Mouse (Mus musculus) neural tube, embryonic 14.5 days (tissue): ENCODE results near the gene Med15. TPM values are rescaled to one million over a fixed set of nuclear protein-coding genes. Genes with fewer than 3 reads are reported as not detected.
A peak's percentile ranks its signal among the peaks of the same experiment; 100 is the strongest.

ENCODE experiments used
- ATAC-seq: fragments of 200-750 bp; cut with Nextera tagmentation; 2 replicates; pipeline ENCODE4 v1.8.0; 2017; ENCODE audit warnings: low read depth, mild to moderate bottlenecking, moderate TSS enrichment, moderate library complexity
- H3K27ac ChIP-seq: fragments of 300-500 bp; sonication (generic); 2 replicates; pipeline ENCODE4 v1.5.1; 2014; ENCODE audit warnings: low read depth, mild to moderate bottlenecking, control low read depth, low read length, moderate library complexity, mixed read lengths
- H3K27me3 ChIP-seq: fragments of 300-500 bp; sonication (generic); 2 replicates; pipeline ENCODE4 v1.6.1; 2014; ENCODE audit warnings: low read length; ENCODE audit not compliant: control insufficient read depth, insufficient read depth
- H3K36me3 ChIP-seq: fragments of 300-500 bp; sonication (generic); 2 replicates; pipeline ENCODE4 v1.6.1; 2014; ENCODE audit warnings: low read length, mixed read lengths; ENCODE audit not compliant: control insufficient read depth, insufficient read depth
- H3K4me1 ChIP-seq: fragments of 300-500 bp; sonication (generic); 2 replicates; pipeline ENCODE4 v1.6.1; 2014; ENCODE audit warnings: low read length; ENCODE audit not compliant: control insufficient read depth, insufficient read depth
- H3K4me2 ChIP-seq: fragments of 300-500 bp; sonication (generic); 2 replicates; pipeline ENCODE4 v1.6.1; 2014; ENCODE audit warnings: mild to moderate bottlenecking, low read depth, low read length, control low read depth
- H3K4me3 ChIP-seq: fragments of 300-500 bp; sonication (generic); 2 replicates; pipeline ENCODE4 v1.5.1; 2014; ENCODE audit warnings: low read depth, low read length, control low read depth, mixed read lengths
- H3K9ac ChIP-seq: fragments of 300-500 bp; sonication (generic); replicated peaks from 2 replicates; pipeline ENCODE4 v1.6.1; 2014; ENCODE audit warnings: low read depth, mild to moderate bottlenecking, control low read depth, low read length, mixed read lengths
- H3K9me3 ChIP-seq: fragments of 300-500 bp; sonication (generic); 2 replicates; pipeline ENCODE4 v1.6.1; 2016; ENCODE audit warnings: low read length; ENCODE audit not compliant: control insufficient read depth
- WGBS: fragments of 180-500 bp; shearing (Covaris S2); extraction: QIAGEN DNeasy Blood & Tissue Kit; methylation state at CpG from one replicate; pipeline ENCODE4 v1.1.7; 2014; 5-methylcytosine and 5-hydroxymethylcytosine counted together
- polyA plus RNA-seq: library from polyadenylated mRNA; unstranded; fragments of >200 nt; fragmentation: Nextera tagmentation; extraction: Ambion mirVana; gene quantifications from 2 replicates; pipeline ENCODE4 v1.2.1, GENCODE M21; 2014

Gene Med15
- polyA plus RNA-seq, 1 experiment from 2014 or later = 51.0 TPM

DNA sequence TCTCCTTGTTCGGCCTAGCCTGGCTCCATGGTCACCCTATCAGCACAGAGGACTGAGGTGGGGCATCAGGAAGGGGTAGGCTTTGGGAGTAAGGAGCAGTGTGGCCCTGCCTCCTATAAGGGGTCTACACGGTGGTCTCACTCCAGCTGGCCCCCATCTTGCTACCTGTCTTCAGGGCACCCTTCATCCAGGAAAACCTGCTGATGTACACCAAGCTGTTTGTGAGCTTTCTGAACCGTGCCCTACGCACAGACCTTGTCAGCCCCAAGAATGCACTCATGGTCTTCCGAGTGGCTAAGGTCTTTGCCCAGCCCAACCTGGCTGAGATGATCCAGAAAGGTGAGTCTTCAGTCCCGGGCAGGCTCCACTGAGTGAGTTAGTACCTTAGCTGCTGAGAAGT is 92.7 kb downstream of the Med15 start:
- Histone ChIP-seq H3K36me3 (peaks cover 29% of the 10 kb centered on the region), H3K9ac (no peak overlapping the region), H3K4me2 (no peak overlapping the region), H3K4me3 (no peak overlapping the region), H3K27ac (no peak overlapping the region), H3K9me3 (no peaks in the 10 kb centered on the region), H3K27me3 (no peaks in the 10 kb centered on the region), H3K4me1 (no peaks in the 10 kb centered on the region)
- ATAC-seq = no peak
- 92% methylated on average over 6 of the region's 6 CpGs for WGBS

GRCm38 (mm10) chr16:17639081-17639480 is 93.6 kb downstream of the Med15 start:
- Histone ChIP-seq H3K4me2 (no peak overlapping the region), H3K4me1 (no peaks in the 10 kb centered on the region), H3K27me3 (no peaks in the 10 kb centered on the region), H3K36me3 (peaks cover 29% of the 10 kb centered on the region), H3K27ac (no peak overlapping the region), H3K9ac (no peak overlapping the region), H3K9me3 (no peaks in the 10 kb centered on the region), H3K4me3 (no peak overlapping the region)
- no peak for ATAC-seq
- WGBS = 92% methylated on average over 3 of the region's 3 CpGs

GRCm38 (mm10) chr16:17638036-17638628 is 94.6 kb downstream of the Med15 start:
- Histone ChIP-seq H3K4me2 (no peak overlapping the region), H3K4me3 (no peak overlapping the region), H3K36me3 (peaks cover 34% of the 10 kb centered on the region), H3K4me1 (no peaks in the 10 kb centered on the region), H3K27ac (no peak overlapping the region), H3K27me3 (no peaks in the 10 kb centered on the region), H3K9ac (no peak overlapping the region), H3K9me3 (no peaks in the 10 kb centered on the region)
- ATAC-seq = no peak
- 93% methylated on average over 9 of the region's 9 CpGs for WGBS

DNA sequence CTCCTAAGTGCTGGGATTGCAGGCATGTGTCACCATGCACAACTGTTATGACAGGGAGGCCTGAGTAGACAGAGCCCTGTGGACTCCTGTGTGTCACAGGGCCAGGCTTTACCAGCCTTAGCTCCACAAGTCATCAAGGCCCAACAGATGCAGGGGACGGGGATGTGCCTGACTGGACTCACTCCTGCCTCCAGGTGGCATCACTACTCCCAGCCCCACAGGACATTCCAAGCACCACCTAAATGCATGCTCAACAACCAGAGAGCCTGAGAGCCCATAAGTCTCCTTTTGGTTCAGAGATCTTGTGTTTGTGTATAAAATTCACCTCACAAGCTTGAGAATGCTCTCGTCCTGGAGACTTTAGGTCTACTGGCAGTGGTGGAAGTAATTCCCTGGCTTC is 95.1 kb downstream of the Med15 start:
- Histone ChIP-seq H3K4me3 (no peak overlapping the region), H3K9ac (no peak overlapping the region), H3K27ac (no peak overlapping the region), H3K27me3 (no peaks in the 10 kb centered on the region), H3K4me2 (no peak overlapping the region), H3K9me3 (no peaks in the 10 kb centered on the region), H3K36me3 (peaks cover 40% of the 10 kb centered on the region), H3K4me1 (no peaks in the 10 kb centered on the region)
- WGBS = 83% methylated on average over 2 of the region's 2 CpGs
- no peak for ATAC-seq

DNA sequence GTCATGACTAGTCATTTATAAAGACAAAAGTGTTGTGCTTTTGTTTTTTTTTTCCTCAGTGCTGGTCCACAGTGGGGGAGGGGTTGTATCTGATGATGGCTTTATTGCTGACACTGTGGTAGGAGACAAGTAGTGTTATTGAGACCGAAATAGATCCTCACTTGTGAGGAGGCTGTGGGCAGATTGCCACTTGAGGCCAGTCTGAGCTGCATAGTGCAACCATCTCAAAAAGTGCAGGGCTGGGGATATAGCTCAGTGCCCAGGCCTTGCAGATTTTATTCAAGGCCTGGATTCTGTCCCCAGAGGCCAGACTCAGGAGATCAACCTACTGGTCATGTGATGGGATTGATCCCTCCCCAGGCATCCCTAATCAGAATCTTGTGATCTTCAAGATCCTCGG is 95.8 kb downstream of the Med15 start:
- Histone ChIP-seq H3K4me1 (no peaks in the 10 kb centered on the region), H3K27me3 (no peaks in the 10 kb centered on the region), H3K27ac (no peak overlapping the region), H3K9me3 (no peaks in the 10 kb centered on the region), H3K36me3 (peaks cover 43% of the 10 kb centered on the region), H3K4me3 (no peak overlapping the region), H3K9ac (no peak overlapping the region), H3K4me2 (no peak overlapping the region)
- ATAC-seq = no peak
- WGBS = 75% methylated on average over 2 of the region's 2 CpGs

DNA sequence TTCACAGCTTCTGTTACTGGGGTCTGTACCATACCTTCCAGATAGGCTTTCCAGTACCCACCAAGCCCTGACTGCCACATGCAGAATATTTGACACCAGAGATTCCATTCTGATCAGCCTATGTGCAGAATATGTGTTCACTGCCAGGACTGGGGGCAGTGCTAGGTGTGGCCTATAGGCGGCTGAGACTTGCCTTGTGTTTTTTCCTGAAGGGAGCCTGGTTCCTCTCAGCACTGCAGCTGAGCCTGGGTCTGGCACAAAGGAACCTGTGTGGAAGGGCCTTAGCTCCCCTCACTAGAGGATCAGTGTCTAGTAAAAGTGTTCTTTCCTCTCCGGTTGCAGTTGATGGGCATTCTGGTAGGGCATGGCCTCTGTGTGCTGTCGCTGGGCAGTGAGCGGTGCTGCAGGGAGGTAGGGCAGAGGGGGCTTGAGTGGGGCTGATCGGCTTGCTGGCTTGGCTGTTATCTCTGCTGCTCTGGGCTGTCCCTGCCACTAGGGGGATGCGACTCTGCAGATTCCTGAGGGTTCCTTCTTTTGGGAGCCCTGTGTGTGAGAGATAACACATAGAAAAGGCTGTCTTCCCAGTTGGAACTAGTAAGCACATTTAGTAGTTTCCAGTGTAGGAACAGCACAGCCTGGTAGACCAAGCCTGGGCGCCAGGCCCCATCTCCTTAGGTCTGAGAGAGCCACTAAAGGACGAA is 99.1 kb downstream of the Med15 start:
- Histone ChIP-seq H3K27ac (no peak overlapping the region), H3K4me2 (no peak overlapping the region), H3K4me1 (no peaks in the 10 kb centered on the region), H3K27me3 (no peaks in the 10 kb centered on the region), H3K36me3 (peaks cover 29% of the 10 kb centered on the region), H3K9me3 (no peaks in the 10 kb centered on the region), H3K9ac (no peak overlapping the region), H3K4me3 (no peak overlapping the region)
- ATAC-seq = no peak
- 79% methylated on average over 8 of the region's 8 CpGs for WGBS

GRCm38 (mm10) chr16:17632580-17632979 is 100.1 kb downstream of the Med15 start:
- peaks cover 33% of the 10 kb centered on the region for H3K36me3 ChIP-seq
- no peak overlapping the region for H3K4me2 ChIP-seq
- H3K27ac ChIP-seq = no peak overlapping the region
- no peak for ATAC-seq
- no peak overlapping the region for H3K9ac ChIP-seq
- no peak overlapping the region for H3K4me3 ChIP-seq
- 92% methylated on average over 2 of the region's 2 CpGs for WGBS
- H3K27me3 ChIP-seq = no peaks in the 10 kb centered on the region
- H3K9me3 ChIP-seq = no peaks in the 10 kb centered on the region
- H3K4me1 ChIP-seq = no peaks in the 10 kb centered on the region

GRCm38 (mm10) chr16:17626269-17626555 is 106.5 kb downstream of the Med15 start:
- Histone ChIP-seq H3K4me3 (no peak overlapping the region), H3K27me3 (no peaks in the 10 kb centered on the region), H3K27ac (no peak overlapping the region), H3K9ac (no peak overlapping the region), H3K36me3 (peaks cover 50% of the 10 kb centered on the region), H3K4me1 (no peaks in the 10 kb centered on the region), H3K9me3 (no peaks in the 10 kb centered on the region), H3K4me2 (no peak overlapping the region)
- ATAC-seq = no peak
- WGBS = 99% methylated on average over 5 of the region's 5 CpGs

- WGBS = 73% methylated on average over 8 of the region's 8 CpGs
These were observed 107.0 kb downstream of the Med15 start for GRCm38 (mm10) chr16:17625488-17626268.

More at GRCm38 (mm10) chr16:17625488-17626268, 107.0 kb downstream of the Med15 start:
- Histone ChIP-seq H3K9ac (no peak overlapping the region), H3K36me3 (peaks cover 50% of the 10 kb centered on the region), H3K4me2 (no peak overlapping the region), H3K27ac (no peak overlapping the region), H3K27me3 (no peaks in the 10 kb centered on the region), H3K9me3 (no peaks in the 10 kb centered on the region), H3K4me1 (no peaks in the 10 kb centered on the region), H3K4me3 (no peak overlapping the region)
- ATAC-seq = peak; percentile 70; the same call in 1 of the 2 replicates
